Mouse (Mus musculus) brain, embryonic 14.5 days (tissue): ENCODE data around the gene Rnaseh2a.

Experiments
- CTCF ChIP-seq: fragments of 200-500 bp; IDR thresholded peaks from 2 replicates; pipeline ENCODE4 v1.5.1; 2012; ENCODE audit warnings: inconsistent platforms, mild to moderate bottlenecking, moderate library complexity, borderline replicate concordance; ENCODE audit not compliant: insufficient read depth, insufficient read length; ENCODE audit errors: extremely low read depth
- POLR2A ChIP-seq: fragments of 200-500 bp; IDR thresholded peaks from 2 replicates; pipeline ENCODE4 v1.6.1; 2012; ENCODE audit warnings: mild to moderate bottlenecking, inconsistent platforms, borderline replicate concordance; ENCODE audit not compliant: poor library complexity, insufficient read depth, insufficient read length, severe bottlenecking; ENCODE audit errors: extremely low read depth

DNA sequence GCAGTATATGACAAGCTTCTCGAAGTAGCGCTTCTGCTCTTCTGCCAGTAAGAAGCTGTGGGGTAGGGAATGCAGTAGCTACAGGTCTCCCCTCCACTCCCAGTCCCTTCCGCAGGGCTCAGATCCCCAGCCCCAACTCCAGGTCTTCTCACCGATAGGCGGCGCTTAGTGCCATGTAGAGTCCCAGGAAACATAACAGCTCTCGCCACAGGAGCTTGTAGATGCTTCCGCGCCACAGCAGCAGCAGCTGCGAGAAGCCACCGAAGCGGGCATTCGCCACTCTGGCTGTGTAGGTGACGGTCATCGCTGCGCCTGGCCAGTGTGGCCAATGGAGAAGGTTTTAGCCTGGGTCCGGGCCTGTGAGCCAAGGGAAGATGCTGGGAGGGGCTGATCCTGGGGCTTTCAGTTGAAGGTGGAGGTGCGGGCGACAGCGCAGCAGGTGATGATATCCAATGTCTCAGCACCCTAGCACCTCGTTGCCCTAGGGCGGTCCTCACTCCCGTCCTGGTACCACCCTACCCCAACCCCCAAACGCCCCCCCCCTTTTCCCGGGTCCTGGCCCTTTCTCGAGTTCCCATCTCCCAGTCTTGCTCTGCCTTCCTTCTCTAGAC, 43.8 kb upstream of the Rnaseh2a start:
- TF ChIP-seq CTCF (peak; percentile 72), POLR2A (no peak)
